20 mouse cellular contexts compared by ENCODE assay signal in the genomic region with DNA sequence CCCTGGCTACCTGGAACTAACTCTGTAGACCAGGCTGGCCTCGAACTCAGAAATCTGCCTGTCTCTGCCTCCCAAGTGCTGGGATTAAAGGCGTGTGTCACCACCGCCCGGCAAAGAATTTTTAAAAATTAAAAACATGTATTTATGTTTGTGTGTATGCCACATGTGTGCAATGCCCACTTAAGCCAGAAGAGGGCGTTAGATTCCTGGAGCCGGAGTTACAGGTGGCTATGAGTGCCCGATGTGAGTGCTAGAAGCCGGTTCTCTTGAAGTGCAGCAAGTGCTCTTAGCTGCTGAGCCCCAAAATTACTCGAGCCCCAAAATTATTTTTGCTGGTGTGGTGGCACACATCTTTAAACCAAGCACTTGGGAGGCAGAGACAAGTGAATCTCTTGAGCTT. TPM values are rescaled to one million over a fixed set of nuclear protein-coding genes. Genes with fewer than 3 reads are reported as not detected.
DNase-seq lines count a peak whose midpoint lies in the region; ATAC-seq and TF ChIP-seq lines count a peak whose summit lies in the region.
"Had no signal": no experiment of that assay in that cellular context is flagged by ENCODE, and none has a peak within 500 bp of the region (broad histone marks: within the 10 kb centered on the region; RNA-seq: fewer than 3 reads in every experiment).

No protein-coding gene starts in this region.

- no peak for TF ChIP-seq POLR2A in testis, adult 2 months (IDR thresholded peaks at IDR 0.05; ENCODE audit: control insufficient read depth, low read depth, low read length)
- TF ChIP-seq POLR2A in bone marrow macrophage, adult 2 months (IDR thresholded peaks at IDR 0.05; ENCODE audit: borderline replicate concordance, low read depth, low read length): no peak

- H3K4me3 ChIP-seq in intestine, postnatal 0 days (ENCODE audit: low read depth, low read length): no peak overlapping the region
- H3K4me3 ChIP-seq in intestine, embryonic 15.5 days (replicated peaks): no peak overlapping the region
- no peak overlapping the region for H3K4me3 ChIP-seq in testis, adult 2 months (ENCODE audit: control insufficient read depth, low read depth, low read length)
- H3K4me3 ChIP-seq in bone marrow macrophage, adult 2 months (ENCODE audit: insufficient read depth, low read length): no peak overlapping the region
- H3K4me3 ChIP-seq: forebrain, embryonic 12.5 days; heart, embryonic 15.5 days; hindbrain, embryonic 13.5 days; limb, embryonic 10.5 days; midbrain, embryonic 12.5 days; neural tube, embryonic 12.5 days had no signal

- no peaks in the 10 kb centered on the region for H3K9me3 ChIP-seq in intestine, postnatal 0 days (ENCODE audit: control insufficient read depth)
- H3K9me3 ChIP-seq in intestine, embryonic 15.5 days: no peaks in the 10 kb centered on the region
- H3K9me3 ChIP-seq: forebrain, embryonic 12.5 days; heart, embryonic 15.5 days; hindbrain, embryonic 13.5 days; limb, embryonic 10.5 days; midbrain, embryonic 12.5 days; neural tube, embryonic 12.5 days had no signal

- no peaks in the 10 kb centered on the region for H3K4me1 ChIP-seq in intestine, postnatal 0 days (replicated peaks; ENCODE audit: control insufficient read depth, insufficient read depth, low read length)
- no peaks in the 10 kb centered on the region for H3K4me1 ChIP-seq in intestine, embryonic 15.5 days (replicated peaks)
- H3K4me1 ChIP-seq in testis, adult 2 months (ENCODE audit: control insufficient read depth, insufficient read depth, low read length): peaks cover 5% of the 10 kb centered on the region; the same call in 1 of the 2 replicates
- H3K4me1 ChIP-seq in bone marrow macrophage, adult 2 months (ENCODE audit: control insufficient read depth, insufficient read depth, low read length): peaks cover 4% of the 10 kb centered on the region; the same call in 1 of the 2 replicates
- H3K4me1 ChIP-seq: forebrain, embryonic 12.5 days; heart, embryonic 15.5 days; hindbrain, embryonic 13.5 days; limb, embryonic 10.5 days; midbrain, embryonic 12.5 days; neural tube, embryonic 12.5 days had no signal

- 0 out of 2 replicates have a peak overlapping the region, but pooled peaks have one; percentile 15 for H3K27ac ChIP-seq in intestine, postnatal 0 days (ENCODE audit: low read depth, low read length)
- no peak overlapping the region for H3K27ac ChIP-seq in intestine, embryonic 15.5 days
- no peak overlapping the region for H3K27ac ChIP-seq in testis, adult 2 months (ENCODE audit: control insufficient read depth, insufficient read depth, low read depth, low read length)
- no peak overlapping the region for H3K27ac ChIP-seq in bone marrow macrophage, adult 2 months (ENCODE audit: insufficient read depth, low read depth, low read length)
- H3K27ac ChIP-seq: forebrain, embryonic 12.5 days; heart, embryonic 15.5 days; hindbrain, embryonic 13.5 days; limb, embryonic 10.5 days; midbrain, embryonic 12.5 days; neural tube, embryonic 12.5 days had no signal

- H3K4me2 ChIP-seq in intestine, postnatal 0 days (replicated peaks; ENCODE audit: low read depth): no peak overlapping the region
- H3K4me2 ChIP-seq in intestine, embryonic 15.5 days (replicated peaks): no peak overlapping the region
- H3K4me2 ChIP-seq: forebrain, embryonic 12.5 days; heart, embryonic 15.5 days; hindbrain, embryonic 13.5 days; midbrain, embryonic 12.5 days; neural tube, embryonic 12.5 days had no signal

- ATAC-seq in intestine, postnatal 0 days: no peak
- no peak for ATAC-seq in intestine, embryonic 15.5 days

- no peak overlapping the region for H3K9ac ChIP-seq in intestine, postnatal 0 days (ENCODE audit: low read depth, low read length)
- no peak overlapping the region for H3K9ac ChIP-seq in intestine, embryonic 15.5 days
- H3K9ac ChIP-seq: forebrain, embryonic 12.5 days; heart, embryonic 15.5 days; hindbrain, embryonic 13.5 days; midbrain, embryonic 12.5 days; neural tube, embryonic 12.5 days had no signal

- H3K27me3 ChIP-seq in intestine, postnatal 0 days (replicated peaks; ENCODE audit: control insufficient read depth, insufficient read depth, low read length): no peaks in the 10 kb centered on the region
- no peaks in the 10 kb centered on the region for H3K27me3 ChIP-seq in intestine, embryonic 15.5 days (replicated peaks)
- H3K27me3 ChIP-seq in testis, adult 2 months (ENCODE audit: control insufficient read depth, insufficient read depth, low read length): no peaks in the 10 kb centered on the region
- H3K27me3 ChIP-seq: forebrain, embryonic 12.5 days; heart, embryonic 15.5 days; hindbrain, embryonic 13.5 days; midbrain, embryonic 12.5 days; neural tube, embryonic 12.5 days had no signal

- peaks cover 15% of the 10 kb centered on the region for H3K36me3 ChIP-seq in intestine, postnatal 0 days (ENCODE audit: control insufficient read depth, insufficient read depth)
- H3K36me3 ChIP-seq in intestine, embryonic 15.5 days: peaks cover 5% of the 10 kb centered on the region; the same call in 1 of the 2 replicates
- H3K36me3 ChIP-seq in testis, adult 2 months (ENCODE audit: control insufficient read depth, insufficient read depth, low read length): no peaks in the 10 kb centered on the region

- peak; percentile 34; the same call in 1 of the 2 replicates for TF ChIP-seq CTCF in intestine, postnatal 0 days (IDR thresholded peaks at IDR 0.05; ENCODE audit: low read depth)
- TF ChIP-seq CTCF in testis, adult 2 months (IDR thresholded peaks at IDR 0.05; ENCODE audit: control insufficient read depth, insufficient read depth, insufficient replicate concordance, low read depth, low read length): peak; percentile 52; the same call in 1 of the 2 replicates
- TF ChIP-seq CTCF in bone marrow macrophage, adult 2 months (IDR thresholded peaks at IDR 0.05; ENCODE audit: low read depth, low read length): peak; percentile 56

- 83% methylated on average over 9 of the region's 9 CpGs for WGBS in intestine, postnatal 0 days
- 82% methylated on average over 9 of the region's 9 CpGs for WGBS in intestine, embryonic 15.5 days

- no peak for DNase-seq in testis, postnatal 10 days (ENCODE audit: low spot score)
- DNase-seq in thymus, postnatal 4 days: peak; percentile 58
- DNase-seq in gastrocnemius, postnatal 10 days: no peak
- DNase-seq in right cerebral cortex, postnatal 4 days: no peak
- DNase-seq: lung, adult 18-20 months had no signal

RNA-seq across cellular contexts. Expression of gene Mapk6, which starts 26.0 kb away (rescaled TPM):
- polyA plus RNA-seq in intestine, postnatal 0 days (2015; fragmentation: Nextera tagmentation; extraction: Ambion mirVana): 36.6 and 39.2 TPM in 2 replicates
- polyA plus RNA-seq in intestine, embryonic 15.5 days (2015; fragmentation: Nextera tagmentation; extraction: Ambion mirVana): 47.2 and 55.5 TPM in 2 replicates
- 204 and 209 TPM in 2 replicates for polyA plus RNA-seq in testis, adult 2 months (2012; rRNA removed)
- polyA plus RNA-seq in bone marrow macrophage, adult 2 months (2012; ENCODE audit: insufficient read depth, insufficient read length, missing spikeins): 31.3 and 39.7 TPM in 2 replicates
- total RNA-seq in gastrocnemius, postnatal 10 days (2021): 10 to 100 TPM; 36.7 to 44.2 TPM

RNA-seq across cellular contexts. Expression of gene Bcl2l10, which starts 36.2 kb away (rescaled TPM):
- polyA plus RNA-seq in intestine, postnatal 0 days (2015; fragmentation: Nextera tagmentation; extraction: Ambion mirVana): not detected in 2 replicates
- polyA plus RNA-seq in intestine, embryonic 15.5 days (2015; fragmentation: Nextera tagmentation; extraction: Ambion mirVana): not detected in 2 replicates
- polyA plus RNA-seq in testis, adult 2 months (2012; rRNA removed): 0.08 TPM in 1 of 2 replicates, not detected in the other
- polyA plus RNA-seq in bone marrow macrophage, adult 2 months (2012; ENCODE audit: insufficient read depth, insufficient read length, missing spikeins): not detected in 2 replicates
- not detected for total RNA-seq in gastrocnemius, postnatal 10 days (2021)
- total RNA-seq: common myeloid progenitor, adult 5-6 weeks; gastrocnemius, adult 8-10 months had no signal
- polyA plus RNA-seq: embryonic facial prominence, embryonic 14.5 days; forebrain, embryonic 12.5 days; heart, embryonic 15.5 days; hindbrain, embryonic 13.5 days; kidney, embryonic 14.5 days; limb, embryonic 10.5 days; midbrain, embryonic 12.5 days; neural tube, embryonic 12.5 days; spleen, adult 2 months had no signal

RNA-seq across cellular contexts. Expression of gene Leo1, which starts 57.5 kb away (rescaled TPM):
- polyA plus RNA-seq in intestine, postnatal 0 days (2015; fragmentation: Nextera tagmentation; extraction: Ambion mirVana): 14.7 and 16.3 TPM in 2 replicates
- polyA plus RNA-seq in intestine, embryonic 15.5 days (2015; fragmentation: Nextera tagmentation; extraction: Ambion mirVana): 32.5 and 35.2 TPM in 2 replicates
- 12.2 and 13.6 TPM in 2 replicates for polyA plus RNA-seq in testis, adult 2 months (2012; rRNA removed)
- polyA plus RNA-seq in bone marrow macrophage, adult 2 months (2012; ENCODE audit: insufficient read depth, insufficient read length, missing spikeins): 12.9 and 14.5 TPM in 2 replicates
- 10 to 100 TPM; 23.7 to 25.6 TPM for total RNA-seq in gastrocnemius, postnatal 10 days (2021)
